Mouse (Mus musculus) embryonic facial prominence, embryonic 11.5 days (tissue): ENCODE measurements around the gene Fam160a1. TPM values are rescaled to one million over a fixed set of nuclear protein-coding genes. Genes with fewer than 3 reads are reported as not detected.

Source experiments
- ATAC-seq: fragments of 200-750 bp; cut with Nextera tagmentation; replicated peaks from 2 replicates; pipeline ENCODE4 v1.8.0; 2017; ENCODE audit warnings: low read depth; ENCODE audit not compliant: insufficient number of reproducible peaks, low FRiP score, low TSS enrichment
- DNase-seq: peaks from one replicate; pipeline ENCODE4 v3.0.0-alpha.2; 2015; ENCODE audit warnings: low spot score
- H3K27ac ChIP-seq: fragments of 300-500 bp; sonication (generic); replicated peaks from 2 replicates; pipeline ENCODE4 v1.5.1; 2014; ENCODE audit warnings: mild to moderate bottlenecking, low read depth, low read length, control low read depth
- H3K27me3 ChIP-seq: fragments of 300-500 bp; sonication (generic); 2 replicates; pipeline ENCODE4 v1.6.1; 2014; ENCODE audit warnings: mild to moderate bottlenecking, low read length, moderate library complexity, mixed read lengths; ENCODE audit not compliant: control insufficient read depth, insufficient read depth
- H3K36me3 ChIP-seq: fragments of 300-500 bp; sonication (generic); replicated peaks from 2 replicates; pipeline ENCODE4 v1.6.1; 2014; ENCODE audit warnings: low read depth, mild to moderate bottlenecking, low read length, moderate library complexity, mixed read lengths; ENCODE audit not compliant: control insufficient read depth, insufficient read depth
- H3K4me1 ChIP-seq: fragments of 300-500 bp; sonication (generic); 2 replicates; pipeline ENCODE4 v1.6.1; 2014; ENCODE audit warnings: low read length, mixed read lengths; ENCODE audit not compliant: control insufficient read depth, insufficient read depth
- H3K4me2 ChIP-seq: fragments of 300-500 bp; sonication (generic); 2 replicates; pipeline ENCODE4 v1.6.1; 2014; ENCODE audit warnings: low read depth, mild to moderate bottlenecking, control low read depth, low read length, moderate library complexity
- H3K4me3 ChIP-seq: fragments of 300-500 bp; sonication (generic); 2 replicates; pipeline ENCODE4 v1.5.1; 2014; ENCODE audit warnings: low read depth, low read length, control low read depth
- H3K9ac ChIP-seq: fragments of 300-500 bp; sonication (generic); replicated peaks from 2 replicates; pipeline ENCODE4 v1.6.1; 2014; ENCODE audit warnings: mild to moderate bottlenecking, control low read depth, low read length
- H3K9me3 ChIP-seq: fragments of 300-500 bp; sonication (generic); replicated peaks from 2 replicates; pipeline ENCODE4 v1.6.1; 2016; ENCODE audit warnings: mild to moderate bottlenecking, low read length, inconsistent platforms, mixed read lengths; ENCODE audit not compliant: control insufficient read depth
- WGBS: fragments of 180-500 bp; shearing (Covaris S2); extraction: QIAGEN DNeasy Blood & Tissue Kit; methylation state at CpG from one replicate; pipeline ENCODE4 v1.1.7; 2014; 5-methylcytosine and 5-hydroxymethylcytosine counted together
- polyA plus RNA-seq: library from polyadenylated mRNA; unstranded; fragments of >200 nt; fragmentation: Nextera tagmentation; extraction: Ambion mirVana; gene quantifications from 2 replicates; pipeline ENCODE4 v1.2.1, GENCODE M21; 2014

Fam160a1 gene
- polyA plus RNA-seq, 1 experiment from 2014 or later: 1.6 TPM

GRCm38 (mm10) chr3:85764008-85764834 is 52.9 kb downstream of the Fam160a1 start:
- WGBS: 69% methylated on average over 18 of the region's 18 CpGs
- no peak overlapping the region for H3K9ac ChIP-seq

GRCm38 (mm10) chr3:85757944-85758343 is 59.1 kb downstream of the Fam160a1 start:
- Histone ChIP-seq H3K27me3 (no peaks in the 10 kb centered on the region), H3K9me3 (no peaks in the 10 kb centered on the region), H3K9ac (no peak overlapping the region), H3K4me2 (no peak overlapping the region), H3K4me1 (no peaks in the 10 kb centered on the region), H3K36me3 (no peaks in the 10 kb centered on the region), H3K4me3 (no peak overlapping the region), H3K27ac (no peak overlapping the region)
- WGBS: 80% methylated on average over 2 of the region's 2 CpGs
- DNase-seq (no peak), ATAC-seq (no peak)

More at GRCm38 (mm10) chr3:85764008-85764834, 52.9 kb downstream of the Fam160a1 start:
- Histone ChIP-seq H3K4me2 (no peak overlapping the region), H3K27me3 (no peaks in the 10 kb centered on the region), H3K4me3 (no peak overlapping the region), H3K27ac (no peak overlapping the region), H3K9me3 (no peaks in the 10 kb centered on the region), H3K36me3 (no peaks in the 10 kb centered on the region), H3K4me1 (no peaks in the 10 kb centered on the region)
- ATAC-seq (no peak), DNase-seq (no peak)

GRCm38 (mm10) chr3:85757435-85757834 is 59.7 kb downstream of the Fam160a1 start:
- H3K27me3 ChIP-seq: no peaks in the 10 kb centered on the region
- no peak for ATAC-seq
- WGBS: 85% methylated on average over 4 of the region's 4 CpGs
- H3K4me1 ChIP-seq: no peaks in the 10 kb centered on the region
- H3K27ac ChIP-seq: no peak overlapping the region
- no peaks in the 10 kb centered on the region for H3K36me3 ChIP-seq
- no peak overlapping the region for H3K4me2 ChIP-seq
- H3K9me3 ChIP-seq: no peaks in the 10 kb centered on the region
- no peak for DNase-seq
- no peak overlapping the region for H3K4me3 ChIP-seq
- H3K9ac ChIP-seq: no peak overlapping the region

GRCm38 (mm10) chr3:85749348-85749747 is 67.7 kb downstream of the Fam160a1 start:
- Histone ChIP-seq H3K9ac (no peak overlapping the region), H3K9me3 (no peaks in the 10 kb centered on the region), H3K36me3 (no peaks in the 10 kb centered on the region), H3K27ac (no peak overlapping the region), H3K4me2 (no peak overlapping the region), H3K4me1 (no peaks in the 10 kb centered on the region), H3K27me3 (no peaks in the 10 kb centered on the region), H3K4me3 (no peak overlapping the region)
- WGBS: 59% methylated on average over 4 of the region's 4 CpGs
- ATAC-seq: no peak
- no peak for DNase-seq

- Histone ChIP-seq H3K4me3 (no peak overlapping the region), H3K9me3 (no peaks in the 10 kb centered on the region), H3K4me1 (no peaks in the 10 kb centered on the region), H3K27me3 (no peaks in the 10 kb centered on the region), H3K9ac (no peak overlapping the region), H3K36me3 (no peaks in the 10 kb centered on the region), H3K27ac (no peak overlapping the region), H3K4me2 (no peak overlapping the region)
- whole genome bisulfite sequencing: 22% methylated on average over 4 of the region's 4 CpGs
- DNase-seq (peak; percentile 34), ATAC-seq (no peak)
Observed at GRCm38 (mm10) chr3:85748863-85749262, 68.2 kb downstream of the Fam160a1 start.

- Histone ChIP-seq H3K4me1 (no peaks in the 10 kb centered on the region), H3K9me3 (no peaks in the 10 kb centered on the region), H3K4me3 (no peak overlapping the region), H3K4me2 (no peak overlapping the region), H3K9ac (no peak overlapping the region), H3K27ac (no peak overlapping the region), H3K36me3 (no peaks in the 10 kb centered on the region), H3K27me3 (no peaks in the 10 kb centered on the region)
- DNase-seq: peak; percentile 47
- WGBS: 55% methylated on average over 4 of the region's 4 CpGs
- no peak for ATAC-seq
Observed at GRCm38 (mm10) chr3:85746116-85746515, 71.0 kb downstream of the Fam160a1 start.

- no peaks in the 10 kb centered on the region for H3K9me3 ChIP-seq
- H3K4me1 ChIP-seq: no peaks in the 10 kb centered on the region
- no peak overlapping the region for H3K4me3 ChIP-seq
- no peak for ATAC-seq
- H3K9ac ChIP-seq: no peak overlapping the region
- WGBS: 89% methylated on average over 3 of the region's 3 CpGs
- DNase-seq: no peak
- no peak overlapping the region for H3K27ac ChIP-seq
- no peaks in the 10 kb centered on the region for H3K36me3 ChIP-seq
- no peaks in the 10 kb centered on the region for H3K27me3 ChIP-seq
- no peak overlapping the region for H3K4me2 ChIP-seq
Observed at GRCm38 (mm10) chr3:85741767-85742166, 75.3 kb downstream of the Fam160a1 start.

GRCm38 (mm10) chr3:85738591-85738990 is 78.5 kb downstream of the Fam160a1 start:
- H3K4me1 ChIP-seq: no peaks in the 10 kb centered on the region
- no peak overlapping the region for H3K27ac ChIP-seq
- DNase-seq (no peak), ATAC-seq (no peak)
- H3K4me3 ChIP-seq: no peak overlapping the region
- H3K4me2 ChIP-seq: no peak overlapping the region
- H3K9ac ChIP-seq: no peak overlapping the region
- H3K36me3 ChIP-seq: no peaks in the 10 kb centered on the region
- H3K27me3 ChIP-seq: no peaks in the 10 kb centered on the region
- 60% methylated on average over 3 of the region's 3 CpGs for WGBS
- H3K9me3 ChIP-seq: no peaks in the 10 kb centered on the region
